Mouse (Mus musculus) duodenum, adult 2 months (tissue): Measurements from ENCODE around the gene Barx2. TPM values are rescaled to one million over a fixed set of nuclear protein-coding genes. Genes with fewer than 3 reads are reported as not detected.

Experiments used
- polyA plus RNA-seq: library from polyadenylated mRNA; depleted of rRNA; stranded (reverse); fragments of >200 nt; gene quantifications from 2 replicates; pipeline ENCODE4 v1.2.3, GENCODE M21; 2012; ENCODE audit warnings: low replicate concordance; rRNA removed

Barx2 gene
- 35.3 and 118 TPM in 2 replicates for polyA plus RNA-seq

DNA sequence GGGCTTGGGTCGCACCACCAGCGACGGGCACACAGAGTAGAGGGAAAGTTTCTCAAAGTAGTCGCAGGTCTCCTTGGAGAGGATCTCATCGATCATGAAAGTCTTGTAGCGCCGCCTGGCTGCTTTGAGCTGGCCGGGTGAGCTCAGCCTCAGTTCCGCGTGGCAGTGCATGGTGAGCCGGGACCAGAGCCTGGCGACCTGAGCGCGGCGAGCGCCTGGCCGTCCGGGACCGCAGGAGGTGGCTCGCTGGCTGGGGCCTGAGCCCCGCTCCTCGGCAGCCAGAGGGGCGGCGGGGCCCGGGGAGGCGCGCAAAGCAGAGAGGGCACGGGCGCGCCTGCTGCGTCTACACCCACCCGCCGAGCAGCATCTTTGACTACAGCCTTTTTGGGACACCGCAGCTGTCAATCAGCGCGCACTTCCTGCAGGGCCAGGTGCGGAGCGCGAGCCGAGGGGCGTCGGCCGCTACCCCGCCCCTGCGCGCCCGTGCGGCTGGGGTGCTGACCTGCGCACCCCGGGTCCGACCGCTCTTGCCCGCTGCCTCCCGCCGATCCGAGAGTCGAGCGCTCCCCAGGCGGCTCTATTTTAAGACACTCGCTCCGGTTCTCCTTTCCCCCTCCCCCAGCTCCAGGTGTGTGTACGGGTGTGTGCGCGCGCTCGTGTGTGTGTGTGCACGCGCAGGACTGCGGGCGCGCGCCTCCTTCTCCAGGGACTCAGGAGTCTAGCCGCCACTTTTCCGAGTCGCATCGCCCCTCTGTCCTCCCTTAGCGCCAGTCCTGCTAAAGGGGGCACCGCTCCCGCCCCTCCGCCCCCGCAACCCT lies at the start of gene Barx2:
TSS of gene Barx2 (minus strand) at position 542 of the 818 bp plus-strand sequence.

Other genes starting within 250 kb of the Barx2 start
- 7.6 and 9.9 TPM in 2 replicates for gene Arhgap32, start 202.7 kb upstream of the Barx2 start, polyA plus RNA-seq